8 mouse cellular contexts compared by ENCODE assay signal in the genomic region with DNA sequence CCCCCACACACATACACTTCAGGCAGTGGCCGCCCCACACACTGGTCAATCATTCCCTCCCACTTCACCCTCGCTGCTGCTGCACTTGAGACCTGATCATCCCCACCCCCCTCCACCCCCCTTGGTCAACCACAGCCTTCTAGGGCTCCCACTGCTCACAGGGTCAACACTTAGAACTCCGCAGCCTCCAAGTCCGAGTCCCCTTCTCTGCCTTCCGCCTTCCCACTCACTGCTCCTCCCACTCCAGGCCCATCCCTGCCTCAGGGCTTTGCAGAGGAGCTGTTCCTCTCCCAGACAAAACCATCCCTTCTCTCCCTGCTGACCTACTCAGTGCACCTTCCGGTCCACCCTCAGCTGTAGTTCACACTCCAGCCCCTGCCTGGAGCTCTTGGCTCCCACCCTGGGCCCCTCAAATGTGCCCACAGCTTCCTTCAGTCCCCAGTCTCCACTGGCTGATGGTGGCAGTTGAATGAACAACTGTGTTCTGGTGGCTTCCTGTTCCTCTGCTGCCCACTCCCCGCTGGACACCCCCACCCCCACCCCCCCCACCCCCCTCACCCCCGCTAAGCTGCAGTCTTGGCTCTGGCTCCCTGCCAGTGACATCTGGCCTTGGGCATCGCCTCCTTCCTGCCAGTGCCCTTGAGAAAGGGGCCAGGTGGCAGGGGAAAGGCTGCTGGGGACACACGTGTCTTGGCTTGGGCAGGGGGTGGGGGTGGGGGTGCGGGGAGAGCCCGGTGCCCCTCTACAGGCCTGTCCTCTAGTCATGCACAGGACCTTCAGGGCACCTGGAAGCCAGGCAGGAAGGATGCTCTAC. TPM values are rescaled to one million over a fixed set of nuclear protein-coding genes. Genes with fewer than 3 reads are reported as not detected.
A peak's percentile ranks its signal among the peaks of the same experiment; 100 is the strongest.
DNase-seq lines count a peak whose midpoint lies in the region; ATAC-seq and TF ChIP-seq lines count a peak whose summit lies in the region.

No protein-coding gene starts in this region.

- TF ChIP-seq CTCF in midbrain, postnatal 0 days (IDR thresholded peaks at IDR 0.05), result no peak

- intact Hi-C loops in heart, postnatal 14 days (cut with DNase I), result loop anchor here (2.0 kb wide), 1 partner anchor 23 kb away; a partner anchor contains a TSS

- peak; percentile 83 for DNase-seq in 3134 (ENCODE audit: extremely low read depth, insufficient read length, low spot score)
- DNase-seq in A20 (ENCODE audit: low read depth, low spot score), result peak; percentile 42
- DNase-seq in heart, postnatal 14 days, result peak; percentile 44 to 50
- DNase-seq in midbrain, postnatal 0 days (ENCODE audit: low spot score), result peak; percentile 77
- DNase-seq in B cell, adult 2 months, result no peak
- DNase-seq in right cerebral cortex, postnatal 36 days (ENCODE audit: low spot score in 2 of 2), result no peak

- no peaks in the 10 kb centered on the region for H3K9me3 ChIP-seq in embryonic facial prominence, embryonic 12.5 days
- no peaks in the 10 kb centered on the region for H3K9me3 ChIP-seq in liver, embryonic 12.5 days (replicated peaks)
- no peaks in the 10 kb centered on the region for H3K9me3 ChIP-seq in midbrain, postnatal 0 days (ENCODE audit: low read length)

- H3K9ac ChIP-seq in embryonic facial prominence, embryonic 12.5 days, result peak overlapping the region; percentile 15; the same call in 1 of the 2 replicates
- no peak overlapping the region for H3K9ac ChIP-seq in liver, embryonic 12.5 days
- H3K9ac ChIP-seq in midbrain, postnatal 0 days (replicated peaks; ENCODE audit: low read length, poor library complexity, severe bottlenecking), result no peak overlapping the region; the same call in 1 of the 2 replicates

- H3K4me2 ChIP-seq in embryonic facial prominence, embryonic 12.5 days (replicated peaks), result peak overlapping the region; percentile 37
- peak overlapping the region; percentile 50 for H3K4me2 ChIP-seq in liver, embryonic 12.5 days
- H3K4me2 ChIP-seq in midbrain, postnatal 0 days (ENCODE audit: low read depth, low read length, poor library complexity, severe bottlenecking), result 0 out of 2 replicates have a peak overlapping the region, but pooled peaks have one; percentile 28

- peaks cover 54% of the 10 kb centered on the region for H3K4me1 ChIP-seq in embryonic facial prominence, embryonic 12.5 days
- peaks cover 77% of the 10 kb centered on the region for H3K4me1 ChIP-seq in liver, embryonic 12.5 days
- peaks cover 21% of the 10 kb centered on the region; the same call in 1 of the 2 replicates for H3K4me1 ChIP-seq in midbrain, postnatal 0 days (ENCODE audit: insufficient read depth, low read length)

- no peaks in the 10 kb centered on the region for H3K36me3 ChIP-seq in embryonic facial prominence, embryonic 12.5 days
- no peaks in the 10 kb centered on the region for H3K36me3 ChIP-seq in liver, embryonic 12.5 days
- H3K36me3 ChIP-seq in midbrain, postnatal 0 days (ENCODE audit: insufficient read depth, low read length), result no peaks in the 10 kb centered on the region

- peaks cover 13% of the 10 kb centered on the region for H3K27me3 ChIP-seq in embryonic facial prominence, embryonic 12.5 days
- H3K27me3 ChIP-seq in liver, embryonic 12.5 days (replicated peaks), result peaks cover 73% of the 10 kb centered on the region
- H3K27me3 ChIP-seq in midbrain, postnatal 0 days (ENCODE audit: insufficient read depth, low read length), result peaks cover 26% of the 10 kb centered on the region

- 8% methylated on average over 12 of the region's 12 CpGs for WGBS in embryonic facial prominence, embryonic 12.5 days
- 14% methylated on average over 12 of the region's 12 CpGs for WGBS in liver, embryonic 12.5 days (ENCODE audit: insufficient replicate concordance)
- 10% methylated on average over 11 of the region's 12 CpGs for WGBS in midbrain, postnatal 0 days

- 0 out of 2 replicates have a peak overlapping the region, but pooled peaks have one; percentile 4 for H3K4me3 ChIP-seq in embryonic facial prominence, embryonic 12.5 days
- peak overlapping the region; percentile 23 for H3K4me3 ChIP-seq in liver, embryonic 12.5 days
- H3K4me3 ChIP-seq in midbrain, postnatal 0 days (ENCODE audit: low read depth, low read length), result no peak overlapping the region

- peak; percentile 7; the same call in 1 of the 2 replicates for ATAC-seq in embryonic facial prominence, embryonic 12.5 days (ENCODE audit: insufficient number of reproducible peaks, insufficient read depth, low FRiP score, low TSS enrichment)
- ATAC-seq in liver, embryonic 12.5 days, result no peak
- ATAC-seq in midbrain, postnatal 0 days (ENCODE audit: low FRiP score), result no peak; the same call in 1 of the 2 replicates

- H3K27ac ChIP-seq in embryonic facial prominence, embryonic 12.5 days, result peak overlapping the region; percentile 88
- peak overlapping the region; percentile 43; the same call in 1 of the 2 replicates for H3K27ac ChIP-seq in liver, embryonic 12.5 days
- no peak overlapping the region; the same call in 1 of the 2 replicates for H3K27ac ChIP-seq in midbrain, postnatal 0 days (ENCODE audit: low read depth, low read length)

RNA-seq across cellular contexts. Expression of a gene that starts 3.5 kb away (rescaled TPM):
- polyA plus RNA-seq in embryonic facial prominence, embryonic 12.5 days (2016; fragmentation: Nextera tagmentation; extraction: Ambion mirVana), result 14.4 and 16.2 TPM in 2 replicates
- total RNA-seq in heart, postnatal 14 days (2021), result 10 to 100 TPM in 1 of 2 experiments, 1 to 10 TPM in 1; 8.0 to 10.2 TPM
- 8.1 and 12.1 TPM in 2 replicates for polyA plus RNA-seq in liver, embryonic 12.5 days (2016; fragmentation: Nextera tagmentation; extraction: Ambion mirVana)
- 8.4 and 13.3 TPM in 2 replicates for total RNA-seq in midbrain, postnatal 0 days (2014; rRNA removed)
- 4.7 and 7.5 TPM in 2 replicates for polyA plus RNA-seq in midbrain, postnatal 0 days (2015; fragmentation: Nextera tagmentation; extraction: Ambion mirVana)

RNA-seq across cellular contexts. Expression of a gene that starts 8.7 kb away (rescaled TPM):
- polyA plus RNA-seq in embryonic facial prominence, embryonic 12.5 days (2016; fragmentation: Nextera tagmentation; extraction: Ambion mirVana), result 1.6 and 1.7 TPM in 2 replicates
- total RNA-seq in heart, postnatal 14 days (2021), result 1 to 10 TPM; 1.8 to 2.2 TPM
- polyA plus RNA-seq in liver, embryonic 12.5 days (2016; fragmentation: Nextera tagmentation; extraction: Ambion mirVana), result 0.46 and 0.78 TPM in 2 replicates
- 1.2 and 2.6 TPM in 2 replicates for total RNA-seq in midbrain, postnatal 0 days (2014; rRNA removed)
- polyA plus RNA-seq in midbrain, postnatal 0 days (2015; fragmentation: Nextera tagmentation; extraction: Ambion mirVana), result 0.80 and 1.6 TPM in 2 replicates

RNA-seq across cellular contexts. Expression of a gene that starts 23.0 kb away (rescaled TPM):
- 59.2 and 71.1 TPM in 2 replicates for polyA plus RNA-seq in embryonic facial prominence, embryonic 12.5 days (2016; fragmentation: Nextera tagmentation; extraction: Ambion mirVana)
- 10 to 100 TPM in 1 of 2 experiments, 1 to 10 TPM in 1; 9.4 to 11.2 TPM for total RNA-seq in heart, postnatal 14 days (2021)
- 4.8 and 5.1 TPM in 2 replicates for polyA plus RNA-seq in liver, embryonic 12.5 days (2016; fragmentation: Nextera tagmentation; extraction: Ambion mirVana)
- total RNA-seq in midbrain, postnatal 0 days (2014; rRNA removed), result 31.2 and 35.6 TPM in 2 replicates
- polyA plus RNA-seq in midbrain, postnatal 0 days (2015; fragmentation: Nextera tagmentation; extraction: Ambion mirVana), result 56.8 and 57.3 TPM in 2 replicates

RNA-seq across cellular contexts. Expression of a gene that starts 30.3 kb away (rescaled TPM):
- 55.1 and 55.5 TPM in 2 replicates for polyA plus RNA-seq in embryonic facial prominence, embryonic 12.5 days (2016; fragmentation: Nextera tagmentation; extraction: Ambion mirVana)
- 10 to 100 TPM; 10.7 to 11.0 TPM for total RNA-seq in heart, postnatal 14 days (2021)
- 12.7 and 14.7 TPM in 2 replicates for polyA plus RNA-seq in liver, embryonic 12.5 days (2016; fragmentation: Nextera tagmentation; extraction: Ambion mirVana)
- total RNA-seq in midbrain, postnatal 0 days (2014; rRNA removed), result 25.0 and 33.8 TPM in 2 replicates
- polyA plus RNA-seq in midbrain, postnatal 0 days (2015; fragmentation: Nextera tagmentation; extraction: Ambion mirVana), result 41.0 and 42.6 TPM in 2 replicates

RNA-seq across cellular contexts. Expression of a gene that starts 31.0 kb away (rescaled TPM):
- polyA plus RNA-seq in embryonic facial prominence, embryonic 12.5 days (2016; fragmentation: Nextera tagmentation; extraction: Ambion mirVana), result 12.2 and 13.5 TPM in 2 replicates
- total RNA-seq in heart, postnatal 14 days (2021), result 10 to 100 TPM in 1 of 2 experiments, 1 to 10 TPM in 1; 9.4 to 10.9 TPM
- 3.8 and 4.5 TPM in 2 replicates for polyA plus RNA-seq in liver, embryonic 12.5 days (2016; fragmentation: Nextera tagmentation; extraction: Ambion mirVana)
- 93.1 and 100 TPM in 2 replicates for total RNA-seq in midbrain, postnatal 0 days (2014; rRNA removed)
- 14.6 and 14.9 TPM in 2 replicates for polyA plus RNA-seq in midbrain, postnatal 0 days (2015; fragmentation: Nextera tagmentation; extraction: Ambion mirVana)

Comparison
In these comparisons a context has a peak if more than half of its experiments do, and no peak if none do; other contexts are left out.
1. DNase-seq: peak in 3134 (single experiment), A20 (single experiment), heart, postnatal 14 days (2 of 2) and midbrain, postnatal 0 days (single experiment); none in B cell, adult 2 months (0 of 2) and right cerebral cortex, postnatal 36 days (0 of 2).
2. Peak in every context shown above with its lines, with median percentiles within 50 percentile points of each other: H3K4me2 ChIP-seq.